16 mouse cellular contexts compared by ENCODE assay signal in the genomic region with DNA sequence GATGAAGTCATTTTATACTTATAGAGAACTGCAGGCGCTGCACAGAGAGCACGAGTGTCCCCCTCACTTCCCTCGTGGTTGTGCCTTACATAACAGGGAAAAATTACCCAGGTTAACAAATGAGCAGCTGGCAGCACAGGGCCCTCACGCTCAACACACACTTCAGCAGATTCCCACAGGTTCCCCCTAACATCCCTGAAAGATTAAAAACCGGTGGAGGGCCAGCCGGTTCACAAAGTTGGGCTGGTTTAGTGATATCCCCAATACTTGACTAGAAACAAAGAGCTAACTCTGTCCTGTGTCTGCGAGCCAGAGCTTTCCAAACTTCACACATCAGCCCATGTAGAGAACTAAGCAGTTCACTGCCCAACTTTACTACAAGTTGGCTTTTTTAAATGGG. TPM values are rescaled to one million over a fixed set of nuclear protein-coding genes. Genes with fewer than 3 reads are reported as not detected.
DNase-seq lines count a peak whose midpoint lies in the region; ATAC-seq and TF ChIP-seq lines count a peak whose summit lies in the region.
"Had no signal": no experiment of that assay in that cellular context is flagged by ENCODE, and none has a peak within 500 bp of the region (broad histone marks: within the 10 kb centered on the region; RNA-seq: fewer than 3 reads in every experiment).

No protein-coding gene starts in this region.

- 65% methylated on average over 7 of the region's 7 CpGs for WGBS in heart, embryonic 14.5 days
- 68% methylated on average over 7 of the region's 7 CpGs for WGBS in heart, embryonic 10.5 days
- WGBS in lung, embryonic 15.5 days, result 34% methylated on average over 7 of the region's 7 CpGs
- 62% methylated on average over 7 of the region's 7 CpGs for WGBS in heart, postnatal 0 days

- no peak overlapping the region for H3K9ac ChIP-seq in heart, embryonic 14.5 days (ENCODE audit: low read length)
- no peak overlapping the region for H3K9ac ChIP-seq in lung, embryonic 15.5 days
- no peak overlapping the region for H3K9ac ChIP-seq in heart, postnatal 0 days (replicated peaks; ENCODE audit: low read depth, low read length)
- H3K9ac ChIP-seq: forebrain, postnatal 0 days; liver, embryonic 13.5 days had no signal

- no peaks in the 10 kb centered on the region for H3K36me3 ChIP-seq in heart, embryonic 14.5 days (ENCODE audit: control insufficient read depth, insufficient read depth, low read length)
- H3K36me3 ChIP-seq in heart, embryonic 10.5 days, result no peaks in the 10 kb centered on the region
- no peaks in the 10 kb centered on the region for H3K36me3 ChIP-seq in lung, embryonic 15.5 days
- H3K36me3 ChIP-seq in heart, postnatal 0 days (replicated peaks; ENCODE audit: control insufficient read depth, insufficient read depth, low read length), result no peaks in the 10 kb centered on the region
- H3K36me3 ChIP-seq: liver, embryonic 13.5 days had no signal

- H3K4me2 ChIP-seq in heart, embryonic 14.5 days (ENCODE audit: low read length), result peak overlapping the region; percentile 91
- peak overlapping the region; percentile 82 for H3K4me2 ChIP-seq in lung, embryonic 15.5 days
- H3K4me2 ChIP-seq in heart, postnatal 0 days (ENCODE audit: low read depth, low read length), result peak overlapping the region; percentile 10; the same call in 1 of the 2 replicates
- H3K4me2 ChIP-seq: liver, embryonic 13.5 days had no signal

- no peak overlapping the region for H3K27ac ChIP-seq in heart, embryonic 14.5 days (replicated peaks in 1 of 2; ENCODE audit: control insufficient read depth in 1 of 2, insufficient read depth in 1 of 2, low read depth in 2 of 2, low read length in 2 of 2)
- no peak overlapping the region for H3K27ac ChIP-seq in heart, embryonic 10.5 days
- H3K27ac ChIP-seq in lung, embryonic 15.5 days, result peak overlapping the region; percentile 41; the same call in 1 of the 2 replicates
- H3K27ac ChIP-seq in heart, postnatal 0 days (ENCODE audit: low read depth), result no peak overlapping the region
- H3K27ac ChIP-seq: liver, embryonic 13.5 days had no signal

- no peak for TF ChIP-seq CTCF in heart, postnatal 0 days (IDR thresholded peaks at IDR 0.05; ENCODE audit: low read depth)

- 0 out of 2 replicates have a peak, but pooled peaks cover 4% of the 10 kb centered on the region for H3K9me3 ChIP-seq in heart, embryonic 14.5 days (ENCODE audit: control insufficient read depth, low read length)
- no peaks in the 10 kb centered on the region for H3K9me3 ChIP-seq in heart, embryonic 10.5 days
- H3K9me3 ChIP-seq in lung, embryonic 15.5 days, result no peaks in the 10 kb centered on the region
- H3K9me3 ChIP-seq in heart, postnatal 0 days (replicated peaks; ENCODE audit: control insufficient read depth, low read length), result no peaks in the 10 kb centered on the region
- H3K9me3 ChIP-seq: liver, embryonic 13.5 days had no signal

- H3K27me3 ChIP-seq in heart, embryonic 14.5 days (ENCODE audit: control insufficient read depth, insufficient read depth, low read length), result no peaks in the 10 kb centered on the region
- peaks cover 11% of the 10 kb centered on the region; the same call in 1 of the 2 replicates for H3K27me3 ChIP-seq in heart, embryonic 10.5 days (ENCODE audit: insufficient read depth, poor library complexity, severe bottlenecking)
- H3K27me3 ChIP-seq in lung, embryonic 15.5 days, result peaks cover 11% of the 10 kb centered on the region; the same call in 1 of the 2 replicates
- H3K27me3 ChIP-seq in heart, postnatal 0 days (ENCODE audit: control insufficient read depth, insufficient read depth, low read length), result no peaks in the 10 kb centered on the region

- peaks cover 3 to 12% of the 10 kb centered on the region in 2 experiments; a peak in 3 of 4 replicates for H3K4me1 ChIP-seq in heart, embryonic 14.5 days (ENCODE audit: control insufficient read depth in 2 of 2, insufficient read depth in 2 of 2, low read length in 2 of 2)
- H3K4me1 ChIP-seq in heart, embryonic 10.5 days, result peaks cover 5% of the 10 kb centered on the region; the same call in 1 of the 2 replicates
- peaks cover 34% of the 10 kb centered on the region for H3K4me1 ChIP-seq in lung, embryonic 15.5 days
- peaks cover 12% of the 10 kb centered on the region for H3K4me1 ChIP-seq in heart, postnatal 0 days (ENCODE audit: control insufficient read depth, insufficient read depth)
- H3K4me1 ChIP-seq: liver, embryonic 13.5 days had no signal

- DNase-seq in heart, embryonic 10.5 days (ENCODE audit: low spot score), result no peak
- DNase-seq in lung, postnatal 4 days, result no peak
- no peak for DNase-seq in heart, postnatal 0 days (ENCODE audit: low spot score)
- DNase-seq in lung, postnatal 36 days, result peak; percentile 40
- DNase-seq in right cerebral cortex, postnatal 25 days, result no peak
- DNase-seq: cerebellum, adult 8-10 months; embryo, embryonic 11 days; forebrain, postnatal 0 days; gastrocnemius, postnatal 36 days; kidney, adult 9 months; liver, embryonic 13.5 days; thymus, postnatal 14 days had no signal

- H3K4me3 ChIP-seq in heart, embryonic 14.5 days (ENCODE audit: control insufficient read depth in 1 of 2, insufficient read depth in 1 of 2, low read depth in 1 of 2, low read length in 2 of 2), result no peak overlapping the region
- no peak overlapping the region for H3K4me3 ChIP-seq in heart, embryonic 10.5 days
- H3K4me3 ChIP-seq in lung, embryonic 15.5 days, result 0 out of 2 replicates have a peak overlapping the region, but pooled peaks have one; percentile 4
- no peak overlapping the region for H3K4me3 ChIP-seq in heart, postnatal 0 days (ENCODE audit: low read depth, low read length)
- H3K4me3 ChIP-seq: liver, embryonic 13.5 days; myocyte had no signal

- ATAC-seq in heart, embryonic 14.5 days (ENCODE audit: insufficient number of reproducible peaks, insufficient read depth, low FRiP score, low read depth), result no peak
- ATAC-seq in lung, embryonic 15.5 days (ENCODE audit: borderline replicate concordance, extremely low read depth, low FRiP score, low TSS enrichment), result no peak
- ATAC-seq in heart, postnatal 0 days (ENCODE audit: insufficient read depth, low read depth), result no peak
- ATAC-seq: forebrain, postnatal 0 days had no signal

- no peak for TF ChIP-seq EP300 in heart, postnatal 0 days (IDR thresholded peaks at IDR 0.05; ENCODE audit: low read depth)

RNA-seq across cellular contexts. Expression of a gene that starts 3.7 kb away (rescaled TPM):
- polyA plus RNA-seq in heart, embryonic 14.5 days (2014; fragmentation: Nextera tagmentation; extraction: Ambion mirVana), result 19.5 and 20.4 TPM in 2 replicates
- 12.6 and 13.6 TPM in 2 replicates for polyA plus RNA-seq in heart, embryonic 10.5 days (2016; fragmentation: Nextera tagmentation; extraction: Ambion mirVana)
- polyA plus RNA-seq in lung, embryonic 15.5 days (2015; fragmentation: Nextera tagmentation; extraction: Ambion mirVana), result 39.7 and 43.2 TPM in 2 replicates
- total RNA-seq in heart, postnatal 0 days (2014; rRNA removed; ENCODE audit: low replicate concordance), result 46.1 and 48.0 TPM in 2 replicates
- 9.8 and 11.9 TPM in 2 replicates for polyA plus RNA-seq in heart, postnatal 0 days (2015; fragmentation: Nextera tagmentation; extraction: Ambion mirVana)
- total RNA-seq: megakaryocyte-erythroid progenitor cell, adult 5-6 weeks had no signal

Comparison
In these comparisons a context has a peak if more than half of its experiments do, and no peak if none do; other contexts are left out.
1. H3K4me2 ChIP-seq: peak in every context shown above with its lines; median percentile 91 in heart, embryonic 14.5 days; 82 in lung, embryonic 15.5 days; 10 in heart, postnatal 0 days.